Mouse (Mus musculus): ENCODE data around the gene Ppfia2. TPM values are rescaled to one million over a fixed set of nuclear protein-coding genes. Genes with fewer than 3 reads are reported as not detected.

Gene Ppfia2
- polyA plus RNA-seq, 1 experiment from 2014 or later, result 0.51 TPM

DNA sequence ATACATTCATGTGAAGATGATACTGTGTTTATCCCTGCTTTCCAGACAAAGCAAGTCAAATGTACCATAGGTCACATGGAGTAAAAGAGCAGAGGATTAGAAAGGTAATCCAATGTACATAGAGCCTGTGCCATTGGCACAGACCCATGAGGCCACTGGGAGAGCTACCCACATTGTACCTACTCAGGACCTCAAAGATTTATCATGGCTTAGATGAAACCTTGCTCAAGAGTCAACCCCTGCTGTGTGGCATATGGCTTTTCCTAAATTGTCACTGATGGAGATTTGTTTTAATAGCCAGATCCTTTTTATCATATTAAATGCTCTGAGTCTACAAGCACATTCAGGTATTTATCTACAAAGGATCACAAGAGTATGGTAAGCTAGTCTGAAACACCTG, 274.8 kb downstream of the Ppfia2 start:
- H3K27me3 ChIP-seq (replicated peaks; ENCODE audit: control insufficient read depth, insufficient read depth, low read length), result no peaks in the 10 kb centered on the region
- no peak overlapping the region for H3K4me2 ChIP-seq (ENCODE audit: low read depth, low read length)
- no peaks in the 10 kb centered on the region for H3K9me3 ChIP-seq (ENCODE audit: control insufficient read depth, low read length)
- no peaks in the 10 kb centered on the region for H3K4me1 ChIP-seq (ENCODE audit: control insufficient read depth, insufficient read depth, low read length)
- no peak overlapping the region for H3K27ac ChIP-seq (ENCODE audit: low read length)
- H3K4me3 ChIP-seq (ENCODE audit: low read length), result no peak overlapping the region
- no peak for ATAC-seq
- no peaks in the 10 kb centered on the region for H3K36me3 ChIP-seq (ENCODE audit: control insufficient read depth, insufficient read depth, low read length)
- no peak overlapping the region for H3K9ac ChIP-seq (ENCODE audit: low read depth, low read length)

GRCm38 (mm10) chr10:106761061-106761460, 290.9 kb downstream of the Ppfia2 start:
- H3K4me2 ChIP-seq (ENCODE audit: low read depth, low read length), result no peak overlapping the region
- WGBS, result 84% methylated on average over 6 of the region's 6 CpGs
- no peak overlapping the region for H3K27ac ChIP-seq (ENCODE audit: low read length)
- H3K27me3 ChIP-seq (replicated peaks; ENCODE audit: control insufficient read depth, insufficient read depth, low read length), result no peaks in the 10 kb centered on the region
- ATAC-seq, result no peak
- no peaks in the 10 kb centered on the region for H3K4me1 ChIP-seq (ENCODE audit: control insufficient read depth, insufficient read depth, low read length)
- H3K4me3 ChIP-seq (ENCODE audit: low read length), result no peak overlapping the region
- H3K9ac ChIP-seq (ENCODE audit: low read depth, low read length), result no peak overlapping the region
- no peaks in the 10 kb centered on the region for H3K36me3 ChIP-seq (ENCODE audit: control insufficient read depth, insufficient read depth, low read length)
- no peaks in the 10 kb centered on the region for H3K9me3 ChIP-seq (ENCODE audit: control insufficient read depth, low read length)

GRCm38 (mm10) chr10:106763785-106764184, 293.6 kb downstream of the Ppfia2 start:
- Histone ChIP-seq H3K4me3 (ENCODE audit: low read length) (no peak overlapping the region), H3K4me1 (ENCODE audit: control insufficient read depth, insufficient read depth, low read length) (no peaks in the 10 kb centered on the region), H3K4me2 (ENCODE audit: low read depth, low read length) (no peak overlapping the region), H3K9me3 (ENCODE audit: control insufficient read depth, low read length) (no peaks in the 10 kb centered on the region), H3K36me3 (ENCODE audit: control insufficient read depth, insufficient read depth, low read length) (no peaks in the 10 kb centered on the region), H3K9ac (ENCODE audit: low read depth, low read length) (no peak overlapping the region), H3K27me3 (replicated peaks; ENCODE audit: control insufficient read depth, insufficient read depth, low read length) (no peaks in the 10 kb centered on the region), H3K27ac (ENCODE audit: low read length) (no peak overlapping the region)
- WGBS, result 72% methylated on average over 7 of the region's 7 CpGs
- ATAC-seq, result no peak

- Histone ChIP-seq H3K4me2 (ENCODE audit: low read depth, low read length) (no peak overlapping the region), H3K9ac (ENCODE audit: low read depth, low read length) (no peak overlapping the region), H3K36me3 (ENCODE audit: control insufficient read depth, insufficient read depth, low read length) (no peaks in the 10 kb centered on the region), H3K4me1 (ENCODE audit: control insufficient read depth, insufficient read depth, low read length) (no peaks in the 10 kb centered on the region), H3K27me3 (replicated peaks; ENCODE audit: control insufficient read depth, insufficient read depth, low read length) (no peaks in the 10 kb centered on the region), H3K4me3 (ENCODE audit: low read length) (no peak overlapping the region), H3K27ac (ENCODE audit: low read length) (no peak overlapping the region), H3K9me3 (ENCODE audit: control insufficient read depth, low read length) (no peaks in the 10 kb centered on the region)
- no peak for ATAC-seq
- 71% methylated on average over 1 of the region's 1 CpGs for WGBS
Measured at GRCm38 (mm10) chr10:106775571-106775970, 305.4 kb downstream of the Ppfia2 start.

- no peak overlapping the region for H3K27ac ChIP-seq (ENCODE audit: low read length)
- H3K36me3 ChIP-seq (ENCODE audit: control insufficient read depth, insufficient read depth, low read length), result no peaks in the 10 kb centered on the region
- no peak overlapping the region for H3K9ac ChIP-seq (ENCODE audit: low read depth, low read length)
- WGBS, result 46% methylated on average over 2 of the region's 2 CpGs
- H3K4me3 ChIP-seq (ENCODE audit: low read length), result no peak overlapping the region
- no peaks in the 10 kb centered on the region for H3K9me3 ChIP-seq (ENCODE audit: control insufficient read depth, low read length)
- no peaks in the 10 kb centered on the region for H3K27me3 ChIP-seq (replicated peaks; ENCODE audit: control insufficient read depth, insufficient read depth, low read length)
- no peaks in the 10 kb centered on the region for H3K4me1 ChIP-seq (ENCODE audit: control insufficient read depth, insufficient read depth, low read length)
- no peak for ATAC-seq
- H3K4me2 ChIP-seq (ENCODE audit: low read depth, low read length), result no peak overlapping the region
Measured at GRCm38 (mm10) chr10:106815447-106815846, 345.3 kb downstream of the Ppfia2 start.

- no peak for ATAC-seq
- no peaks in the 10 kb centered on the region for H3K9me3 ChIP-seq (ENCODE audit: control insufficient read depth, low read length)
- no peaks in the 10 kb centered on the region for H3K36me3 ChIP-seq (ENCODE audit: control insufficient read depth, insufficient read depth, low read length)
- WGBS, result 84% methylated on average over 4 of the region's 4 CpGs
- no peak overlapping the region for H3K4me2 ChIP-seq (ENCODE audit: low read depth, low read length)
- no peaks in the 10 kb centered on the region for H3K27me3 ChIP-seq (replicated peaks; ENCODE audit: control insufficient read depth, insufficient read depth, low read length)
- H3K27ac ChIP-seq (ENCODE audit: low read length), result no peak overlapping the region
- H3K4me1 ChIP-seq (ENCODE audit: control insufficient read depth, insufficient read depth, low read length), result no peaks in the 10 kb centered on the region
- H3K4me3 ChIP-seq (ENCODE audit: low read length), result no peak overlapping the region
- H3K9ac ChIP-seq (ENCODE audit: low read depth, low read length), result no peak overlapping the region
Measured at GRCm38 (mm10) chr10:106818381-106818780, 348.2 kb downstream of the Ppfia2 start.

GRCm38 (mm10) chr10:106824215-106824614, 354.1 kb downstream of the Ppfia2 start:
- WGBS, result 96% methylated on average over 1 of the region's 1 CpGs
- H3K9me3 ChIP-seq (ENCODE audit: control insufficient read depth, low read length), result no peaks in the 10 kb centered on the region

GRCm38 (mm10) chr10:106838476-106838875, 368.3 kb downstream of the Ppfia2 start:
- Histone ChIP-seq H3K27ac (ENCODE audit: low read length) (no peak overlapping the region), H3K9ac (ENCODE audit: low read depth, low read length) (no peak overlapping the region), H3K9me3 (ENCODE audit: control insufficient read depth, low read length) (no peaks in the 10 kb centered on the region), H3K36me3 (ENCODE audit: control insufficient read depth, insufficient read depth, low read length) (no peaks in the 10 kb centered on the region), H3K27me3 (replicated peaks; ENCODE audit: control insufficient read depth, insufficient read depth, low read length) (no peaks in the 10 kb centered on the region), H3K4me3 (ENCODE audit: low read length) (no peak overlapping the region), H3K4me2 (ENCODE audit: low read depth, low read length) (no peak overlapping the region), H3K4me1 (ENCODE audit: control insufficient read depth, insufficient read depth, low read length) (no peaks in the 10 kb centered on the region)
- 65% methylated on average over 1 of the region's 1 CpGs for whole genome bisulfite sequencing
- ATAC-seq, result no peak

More at GRCm38 (mm10) chr10:106824215-106824614, 354.1 kb downstream of the Ppfia2 start:
- H3K27me3 ChIP-seq (replicated peaks; ENCODE audit: control insufficient read depth, insufficient read depth, low read length), result no peaks in the 10 kb centered on the region
- H3K9ac ChIP-seq (ENCODE audit: low read depth, low read length), result no peak overlapping the region
- H3K36me3 ChIP-seq (ENCODE audit: control insufficient read depth, insufficient read depth, low read length), result no peaks in the 10 kb centered on the region
- no peak overlapping the region for H3K4me3 ChIP-seq (ENCODE audit: low read length)
- H3K4me1 ChIP-seq (ENCODE audit: control insufficient read depth, insufficient read depth, low read length), result no peaks in the 10 kb centered on the region
- H3K4me2 ChIP-seq (ENCODE audit: low read depth, low read length), result no peak overlapping the region
- ATAC-seq, result no peak
- H3K27ac ChIP-seq (ENCODE audit: low read length), result no peak overlapping the region

DNA sequence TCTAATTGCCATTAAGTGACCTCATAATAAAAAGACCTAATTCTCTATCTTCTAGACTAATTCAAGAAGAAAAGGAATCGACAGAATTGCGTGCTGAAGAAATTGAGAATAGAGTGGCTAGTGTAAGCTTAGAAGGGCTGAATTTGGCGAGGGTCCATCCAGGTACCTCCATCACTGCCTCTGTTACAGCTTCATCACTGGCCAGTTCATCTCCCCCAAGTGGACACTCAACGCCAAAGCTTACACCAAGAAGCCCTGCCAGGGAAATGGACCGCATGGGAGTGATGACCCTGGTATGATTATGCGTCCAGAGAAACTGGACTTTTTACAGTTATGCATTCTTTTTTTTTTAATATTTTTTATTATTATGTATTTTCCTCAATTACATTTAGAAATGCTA, 388.0 kb downstream of the Ppfia2 start:
- Histone ChIP-seq H3K9ac (ENCODE audit: low read depth, low read length) (no peak overlapping the region), H3K36me3 (ENCODE audit: control insufficient read depth, insufficient read depth, low read length) (no peaks in the 10 kb centered on the region), H3K4me3 (ENCODE audit: low read length) (no peak overlapping the region), H3K27me3 (replicated peaks; ENCODE audit: control insufficient read depth, insufficient read depth, low read length) (no peaks in the 10 kb centered on the region), H3K4me1 (ENCODE audit: control insufficient read depth, insufficient read depth, low read length) (no peaks in the 10 kb centered on the region), H3K27ac (ENCODE audit: low read length) (no peak overlapping the region), H3K9me3 (ENCODE audit: control insufficient read depth, low read length) (no peaks in the 10 kb centered on the region), H3K4me2 (ENCODE audit: low read depth, low read length) (no peak overlapping the region)
- ATAC-seq, result no peak
- 80% methylated on average over 6 of the region's 6 CpGs for WGBS

DNA sequence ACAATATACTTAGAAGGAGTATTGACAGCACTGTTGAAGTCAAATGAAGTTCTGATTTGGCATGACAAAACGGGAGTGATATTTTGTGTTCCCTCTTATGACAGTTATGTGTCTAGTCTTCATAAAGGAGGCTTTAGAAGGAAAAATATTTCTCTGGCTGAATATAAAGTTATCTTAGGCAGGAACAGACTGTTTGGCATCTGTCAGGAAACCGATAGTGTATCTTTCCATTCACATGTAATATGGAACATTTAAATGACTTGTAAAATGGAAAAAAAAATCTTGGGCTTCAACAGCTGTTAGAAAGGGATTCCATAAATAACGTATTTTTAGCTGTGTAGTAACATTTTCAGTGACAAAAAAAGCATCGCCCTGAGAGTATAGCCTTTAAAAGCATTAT, 400.1 kb downstream of the Ppfia2 start:
- 81% methylated on average over 4 of the region's 4 CpGs for WGBS
- no peak overlapping the region for H3K4me2 ChIP-seq (ENCODE audit: low read depth, low read length)
- no peaks in the 10 kb centered on the region for H3K4me1 ChIP-seq (ENCODE audit: control insufficient read depth, insufficient read depth, low read length)
- no peaks in the 10 kb centered on the region for H3K9me3 ChIP-seq (ENCODE audit: control insufficient read depth, low read length)
- H3K9ac ChIP-seq (ENCODE audit: low read depth, low read length), result no peak overlapping the region
- H3K36me3 ChIP-seq (ENCODE audit: control insufficient read depth, insufficient read depth, low read length), result no peaks in the 10 kb centered on the region
- no peak overlapping the region for H3K4me3 ChIP-seq (ENCODE audit: low read length)
- ATAC-seq, result no peak
- H3K27me3 ChIP-seq (replicated peaks; ENCODE audit: control insufficient read depth, insufficient read depth, low read length), result no peaks in the 10 kb centered on the region
- no peak overlapping the region for H3K27ac ChIP-seq (ENCODE audit: low read length)

All from intestine, embryonic 16.5 days (tissue).